Mouse (Mus musculus) gastrocnemius, adult 8-10 months (tissue): ENCODE measurements around the gene Olfr743. TPM values are rescaled to one million over a fixed set of nuclear protein-coding genes. Genes with fewer than 3 reads are reported as not detected.
"Not testable (repeated sequence)": the region's sequence is repeated elsewhere in the genome, so short reads cannot be mapped to it uniquely, and the experiment has no call there.

Source experiments
- DNase-seq, 2 experiments: peaks; one replicate each; pipeline ENCODE4 v3.0.0; 2022; ENCODE audit warnings: low spot score in 2 of 2
- total RNA-seq, 4 experiments: library from RNA; stranded (reverse); gene quantifications; 2 replicates each; pipeline ENCODE4 v1.2.4; 2022

The Olfr743 gene
- total RNA-seq: not detected

DNA sequence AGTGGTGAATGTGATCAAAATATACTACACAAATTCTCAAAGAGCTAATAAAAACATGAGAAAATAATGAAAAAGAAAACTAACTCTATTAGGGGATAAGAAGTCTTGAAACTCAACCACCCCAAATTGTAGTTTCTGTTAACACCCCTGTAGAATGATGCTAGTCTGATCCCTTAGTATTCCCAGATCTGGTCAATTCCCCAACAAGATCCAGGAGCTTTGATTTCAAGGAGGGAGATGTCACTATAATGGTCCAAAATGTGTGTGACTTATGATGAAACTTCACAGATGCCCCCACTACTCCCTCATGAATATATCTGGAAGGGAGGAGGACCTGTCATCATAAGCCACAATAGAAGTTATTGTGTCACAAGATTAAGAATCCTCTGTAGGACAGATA, at the start of gene Olfr743:
Gene Olfr743 (plus strand): TSS at position 301 of the 400 bp plus-strand sequence.
- no peak for DNase-seq

DNA sequence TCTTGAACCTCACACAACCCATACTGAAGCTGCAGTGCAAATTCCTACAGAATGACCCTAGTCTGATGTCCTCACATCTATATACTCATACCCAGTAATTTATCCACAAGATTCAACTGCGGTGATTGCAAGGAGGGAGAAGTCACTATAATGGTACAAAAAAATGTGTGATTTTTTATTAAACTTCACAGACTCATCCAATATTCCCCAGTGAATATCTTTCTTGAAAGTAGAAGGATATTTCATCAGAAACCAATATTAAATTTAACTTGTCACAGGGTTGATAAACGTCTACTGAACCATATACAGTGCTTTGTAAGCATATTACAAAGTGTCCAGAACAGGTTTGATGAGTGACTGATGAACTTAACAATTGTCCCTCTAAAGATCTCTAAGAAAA, 49.2 kb upstream of the Olfr743 start, which contains the start of gene Olfr741:
Gene Olfr741 (plus strand): TSS at position 301 of the 400 bp plus-strand sequence.
- no peak for DNase-seq

DNA sequence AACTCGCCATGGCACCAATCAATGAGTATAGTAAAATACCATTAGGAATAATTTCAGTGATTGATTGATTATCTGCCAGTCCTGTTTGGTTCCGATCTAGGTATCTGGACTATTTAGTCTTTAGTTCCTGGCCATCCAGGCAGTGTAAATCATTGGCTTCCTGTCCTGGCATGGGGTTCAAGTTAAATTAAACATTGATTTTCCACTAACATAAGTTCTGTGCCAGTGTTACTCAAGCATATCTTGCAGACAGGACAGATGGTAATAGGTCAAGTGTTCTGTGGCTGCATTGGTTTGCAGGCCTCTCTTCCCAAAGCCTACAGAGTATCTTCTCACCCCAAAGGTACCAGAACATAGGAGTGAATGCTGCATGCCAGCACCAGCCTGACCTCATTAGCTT, 43.2 kb upstream of the Olfr743 start:
- DNase-seq: no peak

DNA sequence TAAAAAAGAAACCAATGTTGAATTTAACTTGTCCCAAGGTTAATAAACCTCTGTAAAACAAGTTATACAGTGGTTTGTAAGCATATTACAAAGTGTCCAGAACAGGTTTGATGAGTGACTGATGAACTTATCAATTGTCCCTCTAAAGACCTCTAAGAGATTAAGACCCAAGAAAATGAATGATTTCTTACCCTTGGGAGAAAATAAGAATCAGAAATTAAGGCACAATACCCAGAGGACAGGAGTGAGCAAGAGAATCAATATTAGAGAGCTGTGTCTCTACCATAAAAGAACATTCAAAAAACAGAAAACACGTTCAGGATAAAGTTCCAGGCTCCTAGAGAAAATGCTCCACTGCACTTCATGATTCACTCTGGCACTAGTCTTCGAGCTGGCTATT, 18.3 kb upstream of the Olfr743 start, which contains the start of gene Olfr742:
Gene Olfr742 (plus strand): TSS at position 301 of the 400 bp plus-strand sequence.
- DNase-seq: no peak

DNA sequence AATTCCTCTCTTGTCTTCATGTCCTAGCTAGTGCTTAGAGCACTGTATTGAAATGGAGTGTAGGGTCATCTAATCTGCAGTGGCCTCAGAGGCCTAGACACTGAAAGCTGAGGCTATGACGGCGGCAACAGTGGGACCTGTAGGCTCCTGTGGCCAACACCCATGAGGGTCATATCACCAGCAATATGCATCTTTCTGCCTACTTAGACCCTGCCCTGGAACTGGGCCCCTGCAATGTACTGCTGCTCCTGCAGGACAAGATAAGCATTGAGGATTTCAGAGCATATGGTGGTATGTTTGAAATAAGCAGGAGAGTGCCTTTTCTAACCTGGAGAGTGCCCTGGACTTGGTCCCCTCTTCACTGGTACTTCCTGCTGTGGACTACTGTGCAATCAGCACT, 31.1 kb downstream of the Olfr743 start:
- no peak for DNase-seq

DNA sequence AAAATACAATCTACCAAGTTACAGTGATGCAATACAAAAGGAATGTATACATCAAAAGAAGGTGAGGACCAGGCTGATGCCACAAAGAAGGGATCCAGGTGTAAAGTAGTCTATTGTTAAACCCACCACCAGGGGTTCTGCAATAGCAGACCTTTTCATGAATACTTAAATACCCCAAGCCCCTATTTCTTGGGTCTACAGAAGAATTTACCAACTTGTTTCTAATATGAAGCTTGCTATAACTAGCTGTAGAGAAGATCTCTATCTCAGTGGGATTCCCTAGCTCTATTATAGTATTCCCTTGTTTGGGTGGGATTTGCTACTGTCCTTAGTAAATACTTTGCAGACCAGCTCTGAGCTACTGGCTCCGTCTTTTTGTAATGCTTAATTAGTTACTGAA, 51.4 kb downstream of the Olfr743 start:
- DNase-seq: not testable (repeated sequence)

Other genes starting within 250 kb of the Olfr743 start
- gene Olfr732, start 237.6 kb upstream of the Olfr743 start, total RNA-seq: not detected
- not detected for gene Olfr733, start 220.3 kb upstream of the Olfr743 start, total RNA-seq
- gene Olfr734, start 195.1 kb upstream of the Olfr743 start, total RNA-seq: not detected
- gene Olfr735, start 173.0 kb upstream of the Olfr743 start, total RNA-seq: not detected
- gene Tlr11, start 163.9 kb upstream of the Olfr743 start, total RNA-seq: under 1 TPM in 1 of 4 experiments, not detected in 3; 0.09 TPM
- not detected for gene Olfr736, start 140.7 kb upstream of the Olfr743 start, total RNA-seq
- gene Olfr738, start 114.3 kb upstream of the Olfr743 start, total RNA-seq: not detected
- gene Olfr739, start 103.2 kb upstream of the Olfr743 start, total RNA-seq: not detected
- not detected for gene Olfr740, start 76.3 kb upstream of the Olfr743 start, total RNA-seq
- gene Olfr741, start 49.1 kb upstream of the Olfr743 start, total RNA-seq: not detected
- not detected for gene Olfr742, start 18.2 kb upstream of the Olfr743 start, total RNA-seq
- not detected for gene Olfr744, start 93.0 kb downstream of the Olfr743 start, total RNA-seq
- gene Olfr745, start 117.5 kb downstream of the Olfr743 start, total RNA-seq: not detected
- gene Olfr746, start 125.2 kb downstream of the Olfr743 start, total RNA-seq: not detected
- gene Olfr747, start 171.4 kb downstream of the Olfr743 start, total RNA-seq: not detected
- not detected for gene Olfr748, start 185.5 kb downstream of the Olfr743 start, total RNA-seq
- not detected for gene Olfr749, start 223.3 kb downstream of the Olfr743 start, total RNA-seq